Mouse (Mus musculus) bone marrow macrophage, adult 2 months (primary cell): Measurements from ENCODE around the gene Gm20388.

ENCODE experiments used
- CTCF ChIP-seq: IDR thresholded peaks from 2 replicates; pipeline ENCODE4 v1.5.1; 2012; ENCODE audit warnings: low read depth, mild to moderate bottlenecking, low read length, moderate library complexity
- POLR2A ChIP-seq: IDR thresholded peaks from 2 replicates; pipeline ENCODE4 v1.6.1; 2012; ENCODE audit warnings: mild to moderate bottlenecking, low read depth, low read length, borderline replicate concordance

DNA sequence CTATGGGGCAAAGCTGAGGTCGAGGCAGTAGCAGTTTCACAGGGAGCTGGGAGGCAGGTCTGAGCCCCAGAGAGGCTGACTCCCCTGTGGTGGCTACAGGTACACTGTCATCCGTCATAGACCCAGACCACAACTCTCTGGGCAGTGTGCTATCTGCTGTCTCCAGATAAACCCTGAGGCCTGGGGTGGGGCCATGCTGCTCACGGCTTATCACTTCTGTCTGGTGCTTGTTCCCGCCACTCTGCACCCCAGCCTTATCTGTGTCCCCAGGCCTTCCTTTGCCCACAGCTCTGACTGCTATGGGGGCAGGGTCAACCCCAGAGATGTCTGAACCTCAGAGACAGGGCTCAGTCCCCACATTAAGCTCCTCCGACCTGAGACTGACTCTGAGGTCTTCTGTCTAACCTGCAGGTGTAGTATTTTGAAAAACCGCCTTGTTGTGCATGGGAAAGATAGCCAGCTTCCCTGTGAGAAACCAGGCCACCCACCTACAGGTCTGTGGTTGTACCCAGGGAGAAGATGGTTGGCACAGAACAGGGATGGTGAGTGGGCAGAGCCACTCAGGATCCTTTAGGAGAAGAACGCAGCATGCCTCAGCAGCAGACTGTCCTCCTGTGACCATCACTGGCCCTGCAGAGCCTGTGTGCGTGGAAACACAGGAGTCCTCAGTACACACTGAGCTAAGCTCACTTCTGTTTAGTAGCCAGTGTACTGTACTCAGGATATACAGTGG is 461.2 kb downstream of the Gm20388 start:
- no peak for TF ChIP-seq CTCF
- no peak for TF ChIP-seq POLR2A
